Mouse (Mus musculus) liver, adult 2 months (tissue): Measurements from ENCODE around the gene Higd2a.

ENCODE experiments used
- CTCF ChIP-seq: fragments of 200-500 bp; IDR thresholded peaks from 2 replicates; pipeline ENCODE4 v1.5.1; 2011; ENCODE audit warnings: low read depth, low read length, control low read depth
- POLR2A ChIP-seq: fragments of 200-500 bp; IDR thresholded peaks from 2 replicates; pipeline ENCODE4 v1.6.1; 2011; ENCODE audit warnings: low read length, control low read depth; ENCODE audit not compliant: insufficient read depth; ENCODE audit errors: extremely low read depth

- TF ChIP-seq POLR2A, result no peak
- TF ChIP-seq CTCF, result no peak
Measured at GRCm38 (mm10) chr13:54582126-54582525, 7.9 kb upstream of the Higd2a start.
